Mouse (Mus musculus): Measurements from ENCODE around the gene Mex3a.

DNA sequence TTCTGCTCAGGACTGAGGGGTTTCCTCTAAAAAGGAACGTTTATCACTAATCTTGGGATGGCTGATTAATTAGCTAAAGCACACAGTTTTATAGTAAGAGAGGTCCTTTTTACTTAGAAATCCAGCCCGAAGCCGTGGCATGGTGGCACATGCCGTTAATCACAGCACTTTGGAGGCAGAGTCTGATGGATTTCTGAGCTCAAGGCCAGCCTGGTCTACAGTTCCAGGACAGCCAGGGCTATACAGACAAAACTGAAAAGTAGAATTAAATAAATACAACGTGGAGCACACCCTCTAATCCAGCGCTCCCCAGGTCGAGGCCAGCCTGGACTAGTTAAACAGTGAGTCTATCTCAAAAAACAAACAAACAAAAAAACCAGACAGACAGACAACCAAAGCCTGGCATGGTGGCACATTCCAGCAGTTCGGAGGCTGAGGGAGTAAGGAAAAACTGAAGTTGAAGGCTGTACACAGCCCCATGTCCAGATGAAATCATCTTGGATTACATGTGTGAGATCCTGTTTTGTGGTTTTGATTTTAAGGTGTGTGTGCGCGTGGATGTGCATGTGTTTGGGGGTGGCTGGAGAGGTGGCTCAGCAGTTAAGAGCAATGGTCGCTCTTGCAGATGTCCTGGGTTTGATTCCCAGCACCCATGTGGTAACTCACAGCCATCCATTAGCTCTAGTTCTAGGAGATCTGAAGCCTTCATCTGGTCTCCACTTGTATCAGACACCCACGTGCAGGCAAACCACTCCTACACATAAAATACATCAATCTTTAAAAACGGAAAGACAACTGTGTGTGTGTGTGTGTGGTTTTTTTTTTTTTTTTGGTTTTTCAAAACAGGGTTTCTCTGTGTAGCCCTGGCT, 21.5 kb upstream of the Mex3a start:
- no peak for TF ChIP-seq CTCF (IDR thresholded peaks at IDR 0.05; ENCODE audit: borderline replicate concordance, control insufficient read depth, extremely low read depth, insufficient read depth, low read length, poor library complexity)
- no peak for TF ChIP-seq POLR2A (IDR thresholded peaks at IDR 0.05; ENCODE audit: control insufficient read depth, extremely low read depth, insufficient read depth, low read length, poor library complexity)
